Mouse (Mus musculus) limb, embryonic 12.5 days (tissue): ENCODE data around the gene Bok. TPM values are rescaled to one million over a fixed set of nuclear protein-coding genes. Genes with fewer than 3 reads are reported as not detected.

Experiments
- ATAC-seq: fragments of 200-750 bp; cut with Nextera tagmentation; 2 replicates; pipeline ENCODE4 v1.8.0; 2017; ENCODE audit warnings: low read depth, moderate TSS enrichment; ENCODE audit not compliant: insufficient number of reproducible peaks, insufficient read depth, low FRiP score, low TSS enrichment
- H3K27ac ChIP-seq: fragments of 300-500 bp; sonication (generic); 2 replicates; pipeline ENCODE4 v1.5.1; 2016; ENCODE audit warnings: mild to moderate bottlenecking, moderate library complexity
- H3K27me3 ChIP-seq: fragments of 300-500 bp; sonication (generic); 2 replicates; pipeline ENCODE4 v1.6.1; 2016; ENCODE audit warnings: mild to moderate bottlenecking, moderate library complexity
- H3K36me3 ChIP-seq: fragments of 300-500 bp; sonication (generic); 2 replicates; pipeline ENCODE4 v1.6.1; 2016; ENCODE audit warnings: mild to moderate bottlenecking, moderate library complexity
- H3K4me1 ChIP-seq: fragments of 300-500 bp; sonication (generic); replicated peaks from 2 replicates; pipeline ENCODE4 v1.6.1; 2016
- H3K4me2 ChIP-seq: fragments of 300-500 bp; sonication (generic); 2 replicates; pipeline ENCODE4 v1.6.1; 2016; ENCODE audit warnings: mild to moderate bottlenecking, moderate library complexity
- H3K4me3 ChIP-seq: fragments of 300-500 bp; sonication (generic); replicated peaks from 2 replicates; pipeline ENCODE4 v1.5.1; 2016; ENCODE audit warnings: mild to moderate bottlenecking
- H3K9ac ChIP-seq: fragments of 300-500 bp; sonication (generic); replicated peaks from 2 replicates; pipeline ENCODE4 v1.6.1; 2016; ENCODE audit warnings: mild to moderate bottlenecking, moderate library complexity
- H3K9me3 ChIP-seq: fragments of 300-500 bp; sonication (generic); 2 replicates; pipeline ENCODE4 v1.6.1; 2016; ENCODE audit warnings: mild to moderate bottlenecking, moderate library complexity
- WGBS: fragments of 180-500 bp; shearing (Covaris S2); methylation state at CpG from one replicate; pipeline ENCODE4 v1.1.7; 2016; 5-methylcytosine and 5-hydroxymethylcytosine counted together
- polyA plus RNA-seq: library from polyadenylated mRNA; unstranded; fragments of >200 nt; fragmentation: Nextera tagmentation; extraction: Ambion mirVana; gene quantifications from 2 replicates; pipeline ENCODE4 v1.2.1, GENCODE M21; 2016

Bok gene
- polyA plus RNA-seq, 1 experiment from 2014 or later = 38.7 TPM

DNA sequence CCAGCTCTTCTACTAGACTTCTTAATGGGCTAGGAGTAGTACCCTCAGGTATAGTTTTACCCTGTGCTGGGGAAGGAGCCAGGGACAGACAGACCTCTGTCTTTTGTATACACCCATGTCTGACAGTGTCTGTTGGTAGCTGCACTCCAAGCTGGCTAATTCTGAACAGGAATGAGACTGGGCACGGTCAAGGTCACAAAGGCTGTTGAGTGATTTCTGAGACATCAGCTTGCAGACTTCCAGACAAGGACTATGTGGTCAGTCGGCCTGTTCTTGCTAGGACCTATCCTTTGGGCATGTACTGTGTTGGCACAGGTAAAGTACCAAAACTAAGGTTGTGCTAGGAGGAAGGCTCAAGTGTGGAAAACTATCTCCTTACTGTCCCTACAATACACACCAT is 30.7 kb downstream of the Bok start:
- 88% methylated on average over 2 of the region's 2 CpGs for WGBS
- H3K36me3 ChIP-seq = peaks cover 61% of the 10 kb centered on the region
- no peak overlapping the region for H3K27ac ChIP-seq
- H3K4me3 ChIP-seq = no peak overlapping the region
- no peaks in the 10 kb centered on the region; the same call in 1 of the 2 replicates for H3K4me1 ChIP-seq
- H3K9ac ChIP-seq = no peak overlapping the region
- H3K9me3 ChIP-seq = no peaks in the 10 kb centered on the region
- no peak for ATAC-seq
- no peaks in the 10 kb centered on the region for H3K27me3 ChIP-seq
- no peak overlapping the region for H3K4me2 ChIP-seq

GRCm38 (mm10) chr1:93721557-93721956 is 36.1 kb downstream of the Bok start:
- no peak for ATAC-seq
- H3K27ac ChIP-seq = no peak overlapping the region
- no peak overlapping the region for H3K4me3 ChIP-seq
- 73% methylated on average over 7 of the region's 7 CpGs for WGBS
- H3K36me3 ChIP-seq = peaks cover 38% of the 10 kb centered on the region
- no peaks in the 10 kb centered on the region for H3K27me3 ChIP-seq
- H3K9ac ChIP-seq = no peak overlapping the region
- no peaks in the 10 kb centered on the region for H3K9me3 ChIP-seq
- no peaks in the 10 kb centered on the region; the same call in 1 of the 2 replicates for H3K4me1 ChIP-seq
- H3K4me2 ChIP-seq = no peak overlapping the region

GRCm38 (mm10) chr1:93724623-93725022 is 39.2 kb downstream of the Bok start:
- no peak overlapping the region for H3K9ac ChIP-seq
- no peaks in the 10 kb centered on the region for H3K27me3 ChIP-seq
- H3K9me3 ChIP-seq = no peaks in the 10 kb centered on the region
- H3K36me3 ChIP-seq = peaks cover 29% of the 10 kb centered on the region; the same call in 1 of the 2 replicates
- H3K27ac ChIP-seq = no peak overlapping the region
- H3K4me1 ChIP-seq = no peaks in the 10 kb centered on the region; the same call in 1 of the 2 replicates
- no peak overlapping the region for H3K4me2 ChIP-seq
- ATAC-seq = no peak
- H3K4me3 ChIP-seq = no peak overlapping the region
- 88% methylated on average over 3 of the region's 3 CpGs for WGBS

DNA sequence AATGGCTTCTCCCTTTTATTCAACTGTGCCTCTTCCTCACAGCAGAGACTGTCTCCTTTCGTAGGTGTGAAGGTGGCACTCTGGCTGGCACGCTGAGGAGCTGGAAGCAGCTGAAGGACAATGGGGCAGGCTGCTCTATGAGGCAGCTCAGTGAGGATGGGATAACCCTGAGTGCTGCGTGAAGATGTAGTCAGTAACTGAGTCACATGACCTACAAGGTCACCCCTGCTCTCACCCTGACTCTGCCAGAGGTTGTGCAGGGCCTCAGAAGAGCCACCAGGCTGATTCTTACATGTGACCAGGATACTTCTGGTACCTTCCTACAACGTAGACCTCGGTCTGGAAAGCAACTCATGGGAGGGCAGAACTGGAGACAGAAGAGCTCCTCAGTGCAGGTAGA is 40.2 kb downstream of the Bok start:
- Histone ChIP-seq H3K4me2 (no peak overlapping the region), H3K36me3 (peaks cover 24% of the 10 kb centered on the region; the same call in 1 of the 2 replicates), H3K27me3 (no peaks in the 10 kb centered on the region), H3K9ac (no peak overlapping the region), H3K9me3 (no peaks in the 10 kb centered on the region), H3K4me3 (no peak overlapping the region), H3K4me1 (no peaks in the 10 kb centered on the region), H3K27ac (no peak overlapping the region)
- WGBS = 93% methylated on average over 5 of the region's 5 CpGs
- no peak for ATAC-seq

DNA sequence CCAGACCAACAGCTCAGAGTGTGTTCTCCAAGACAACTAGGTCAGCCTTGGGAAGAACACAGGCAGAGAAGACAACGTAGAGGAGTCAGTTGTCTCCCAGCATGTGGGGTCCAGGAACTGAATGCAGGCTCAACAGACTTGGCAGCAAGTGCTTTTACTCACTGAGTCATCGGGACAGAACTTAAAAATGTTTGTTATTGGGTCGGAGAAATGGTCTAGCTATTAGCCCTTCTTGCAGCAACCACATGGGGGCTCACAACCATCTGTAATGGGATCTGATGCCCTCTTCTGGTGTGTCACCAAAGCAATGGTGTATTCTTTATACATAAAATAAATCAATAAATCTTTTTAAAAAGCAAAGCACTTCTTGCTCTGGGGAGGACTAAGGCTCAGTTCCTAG is 40.7 kb downstream of the Bok start:
- H3K27ac ChIP-seq = no peak overlapping the region
- ATAC-seq = no peak
- no peak overlapping the region for H3K4me3 ChIP-seq
- H3K27me3 ChIP-seq = no peaks in the 10 kb centered on the region
- WGBS = 92% methylated on average over 3 of the region's 3 CpGs
- no peak overlapping the region for H3K4me2 ChIP-seq
- H3K36me3 ChIP-seq = peaks cover 24% of the 10 kb centered on the region; the same call in 1 of the 2 replicates
- H3K9me3 ChIP-seq = no peaks in the 10 kb centered on the region
- no peaks in the 10 kb centered on the region for H3K4me1 ChIP-seq
- no peak overlapping the region for H3K9ac ChIP-seq

GRCm38 (mm10) chr1:93726974-93727373 is 41.5 kb downstream of the Bok start:
- Histone ChIP-seq H3K9ac (no peak overlapping the region), H3K4me3 (no peak overlapping the region), H3K36me3 (peaks cover 24% of the 10 kb centered on the region; the same call in 1 of the 2 replicates), H3K9me3 (no peaks in the 10 kb centered on the region), H3K4me1 (no peaks in the 10 kb centered on the region), H3K27ac (no peak overlapping the region), H3K4me2 (no peak overlapping the region), H3K27me3 (no peaks in the 10 kb centered on the region)
- WGBS = 68% methylated on average over 3 of the region's 3 CpGs
- no peak for ATAC-seq

- WGBS = 80% methylated on average over 5 of the region's 5 CpGs
- Histone ChIP-seq H3K27me3 (no peaks in the 10 kb centered on the region), H3K9me3 (no peaks in the 10 kb centered on the region), H3K9ac (no peak overlapping the region), H3K36me3 (no peaks in the 10 kb centered on the region), H3K27ac (no peak overlapping the region), H3K4me3 (no peak overlapping the region), H3K4me1 (no peaks in the 10 kb centered on the region), H3K4me2 (no peak overlapping the region)
- ATAC-seq = no peak
These were observed 45.6 kb downstream of the Bok start for GRCm38 (mm10) chr1:93731103-93731502.

GRCm38 (mm10) chr1:93731880-93732281 is 46.4 kb downstream of the Bok start:
- H3K4me2 ChIP-seq = no peak overlapping the region
- no peaks in the 10 kb centered on the region for H3K27me3 ChIP-seq
- H3K9ac ChIP-seq = no peak overlapping the region
- no peaks in the 10 kb centered on the region for H3K4me1 ChIP-seq
- H3K36me3 ChIP-seq = no peaks in the 10 kb centered on the region
- H3K9me3 ChIP-seq = no peaks in the 10 kb centered on the region
- ATAC-seq = no peak
- WGBS = 33% methylated on average over 3 of the region's 3 CpGs
- no peak overlapping the region for H3K4me3 ChIP-seq
- no peak overlapping the region for H3K27ac ChIP-seq

GRCm38 (mm10) chr1:93735859-93736258 is 50.4 kb downstream of the Bok start:
- no peaks in the 10 kb centered on the region for H3K9me3 ChIP-seq
- H3K27ac ChIP-seq = no peak overlapping the region
- no peaks in the 10 kb centered on the region for H3K27me3 ChIP-seq
- no peak overlapping the region for H3K4me2 ChIP-seq
- H3K4me3 ChIP-seq = no peak overlapping the region
- no peaks in the 10 kb centered on the region for H3K4me1 ChIP-seq
- H3K9ac ChIP-seq = no peak overlapping the region
- ATAC-seq = no peak
- WGBS = 95% methylated on average over 3 of the region's 3 CpGs
- no peaks in the 10 kb centered on the region for H3K36me3 ChIP-seq

DNA sequence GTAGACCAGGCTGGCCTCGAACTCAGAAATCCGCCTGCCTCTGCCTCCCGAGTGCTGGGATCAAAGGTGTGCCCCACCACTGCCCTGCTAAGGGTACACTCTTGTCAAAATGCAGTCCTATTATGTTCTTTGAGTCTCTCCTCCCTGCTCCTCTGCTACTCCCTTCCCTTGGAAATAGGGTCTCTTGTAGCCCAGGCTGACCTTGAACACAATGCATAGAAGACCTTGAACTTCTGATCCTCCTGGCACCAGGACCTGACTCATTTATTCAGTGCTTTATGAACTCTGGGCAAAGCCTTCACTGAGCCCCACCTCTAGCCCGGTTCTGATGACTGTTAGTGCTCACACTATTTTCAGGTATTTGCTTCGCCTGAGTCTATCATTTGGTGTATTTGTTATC is 52.3 kb downstream of the Bok start:
- H3K9ac ChIP-seq = no peak overlapping the region
- no peaks in the 10 kb centered on the region for H3K9me3 ChIP-seq
- H3K27me3 ChIP-seq = no peaks in the 10 kb centered on the region
- H3K36me3 ChIP-seq = 0 out of 2 replicates have a peak, but pooled peaks cover 2% of the 10 kb centered on the region
- H3K4me1 ChIP-seq = no peaks in the 10 kb centered on the region
- no peak overlapping the region for H3K4me3 ChIP-seq
- ATAC-seq = no peak
- 94% methylated on average over 5 of the region's 5 CpGs for WGBS
- no peak overlapping the region for H3K27ac ChIP-seq
- H3K4me2 ChIP-seq = no peak overlapping the region

DNA sequence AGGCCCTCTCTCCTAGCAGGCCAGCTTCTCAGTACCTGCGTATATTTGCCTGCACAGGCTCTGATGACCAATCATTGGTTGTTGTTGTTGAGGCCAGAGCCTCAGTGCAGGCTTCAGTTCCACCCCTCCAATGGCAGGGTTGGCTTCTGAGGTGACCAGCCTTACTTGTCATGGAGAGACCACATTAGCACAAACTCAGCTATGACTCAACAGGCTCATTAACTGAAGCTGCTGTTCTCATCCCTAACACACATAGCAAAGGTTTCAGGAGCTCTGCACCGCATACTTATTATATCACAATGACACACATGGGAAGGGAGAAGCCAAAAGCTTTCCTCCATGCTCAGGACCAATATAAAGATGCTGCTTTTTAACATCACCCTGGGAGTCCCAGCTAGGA is 55.2 kb downstream of the Bok start:
- H3K27ac ChIP-seq = no peak overlapping the region
- H3K4me2 ChIP-seq = no peak overlapping the region
- H3K9me3 ChIP-seq = no peaks in the 10 kb centered on the region
- H3K27me3 ChIP-seq = no peaks in the 10 kb centered on the region
- peaks cover 23% of the 10 kb centered on the region; the same call in 1 of the 2 replicates for H3K36me3 ChIP-seq
- no peak overlapping the region for H3K4me3 ChIP-seq
- H3K4me1 ChIP-seq = no peaks in the 10 kb centered on the region
- ATAC-seq = no peak
- 88% methylated on average over 2 of the region's 2 CpGs for WGBS
- no peak overlapping the region for H3K9ac ChIP-seq

GRCm38 (mm10) chr1:93741987-93742386 is 56.5 kb downstream of the Bok start:
- H3K9ac ChIP-seq = no peak overlapping the region
- no peaks in the 10 kb centered on the region for H3K4me1 ChIP-seq
- no peak for ATAC-seq
- no peaks in the 10 kb centered on the region for H3K9me3 ChIP-seq
- no peak overlapping the region for H3K4me3 ChIP-seq
- peaks cover 31% of the 10 kb centered on the region; the same call in 1 of the 2 replicates for H3K36me3 ChIP-seq
- 87% methylated on average over 4 of the region's 4 CpGs for WGBS
- H3K27ac ChIP-seq = no peak overlapping the region
- H3K4me2 ChIP-seq = no peak overlapping the region
- no peaks in the 10 kb centered on the region for H3K27me3 ChIP-seq
